Mouse (Mus musculus) right cerebral cortex, postnatal 10 days (tissue): ENCODE results near the gene Olfr794.

Source experiments
- DNase-seq, 2 experiments: peaks; one replicate each; pipeline ENCODE4 v3.0.0; 2021; ENCODE audit warnings: low spot score in 2 of 2

Olfr794 gene

DNA sequence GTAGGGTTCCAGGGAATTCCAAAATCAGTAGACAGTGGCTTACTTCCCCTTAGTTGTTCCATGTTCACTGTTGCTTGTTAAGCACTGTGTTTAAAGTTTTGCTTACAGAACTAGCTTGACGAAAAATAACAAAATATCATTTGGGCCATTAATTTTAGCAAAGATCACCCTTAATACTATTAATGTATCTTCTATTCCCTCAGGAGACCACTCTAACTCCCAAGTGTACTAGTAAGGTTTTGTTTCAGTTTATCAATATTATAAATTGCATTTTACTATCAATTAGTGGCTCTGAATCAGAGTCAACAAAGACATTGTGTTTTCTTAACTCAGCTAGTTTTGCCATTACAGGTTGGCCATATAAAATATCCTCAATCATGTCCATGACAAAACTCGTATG lies at the start of gene Olfr794:
TSS of gene Olfr794 (plus strand) at position 301 of the 400 bp plus-strand sequence.
- DNase-seq, result no peak

- no peak for DNase-seq
These were observed 46.0 kb upstream of the Olfr794 start, which contains the start of gene Olfr791 for GRCm38 (mm10) chr10:129521492-129521891. Gene Olfr791, plus strand, starts transcription at chr10:129521792.

GRCm38 (mm10) chr10:129538862-129539261 lies 28.6 kb upstream of the Olfr794 start, which contains the start of gene Olfr792:
Gene Olfr792, plus strand, starts transcription at chr10:129539162.
- no peak for DNase-seq

GRCm38 (mm10) chr10:129549354-129549753 lies 18.1 kb upstream of the Olfr794 start:
- DNase-seq, result no peak

DNA sequence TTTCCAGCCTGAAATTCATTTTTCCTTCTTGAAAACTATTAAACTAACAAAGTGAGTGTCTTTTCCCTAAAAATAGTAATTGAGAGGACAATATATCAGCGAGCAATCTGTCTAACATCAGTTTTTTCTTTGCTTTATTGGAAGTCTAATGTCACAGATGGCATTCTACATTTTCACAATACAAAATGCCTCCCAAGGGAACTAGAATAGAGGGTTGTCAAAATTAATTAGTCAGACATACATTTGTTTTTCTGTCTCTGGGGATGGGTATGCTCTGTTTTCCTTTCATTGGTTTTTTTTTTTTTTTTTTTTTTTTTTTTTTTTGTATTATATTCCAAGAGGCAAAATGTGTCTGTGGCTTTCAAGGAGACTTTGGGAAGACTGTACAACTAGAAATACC lies 9.6 kb downstream of the Olfr794 start:
- DNase-seq, result no peak

- DNase-seq, result no peak
These were observed 45.0 kb downstream of the Olfr794 start, which contains the start of gene Olfr796 for GRCm38 (mm10) chr10:129612470-129612869. Gene Olfr796, minus strand, starts transcription at chr10:129612570.

DNA sequence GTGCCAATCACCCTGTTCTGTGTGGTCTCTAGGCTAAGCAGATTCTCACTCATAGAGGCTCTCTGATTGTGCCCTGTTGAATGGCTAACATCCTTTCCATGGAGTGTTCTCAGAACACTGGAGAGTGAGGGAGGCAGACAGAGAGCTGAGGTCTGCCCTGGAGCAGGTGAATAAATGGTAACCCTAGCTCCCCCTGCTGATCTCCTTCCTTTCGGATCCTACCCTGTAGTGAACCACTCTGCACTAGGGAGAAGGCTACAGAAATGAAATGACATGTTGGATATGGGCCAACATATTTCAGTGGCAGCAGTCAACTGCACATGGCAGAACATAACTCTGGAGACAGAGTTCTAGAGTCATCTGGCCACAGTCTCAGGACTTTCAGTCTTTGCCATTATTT lies 54.3 kb downstream of the Olfr794 start:
- DNase-seq, result no peak
